Mouse (Mus musculus) neural tube, embryonic 10.5 days (tissue): ENCODE measurements around the gene Igsf8.
A peak's percentile ranks its signal among the peaks of the same experiment; 100 is the strongest.

Experiments
- DNase-seq: peaks from one replicate; pipeline ENCODE4 v3.0.0-alpha.2; 2017; ENCODE audit warnings: low spot score; ENCODE audit errors: extremely low spot score

Gene Igsf8

GRCm38 (mm10) chr1:172346707-172347106 is 85.3 kb downstream of the Igsf8 start:
- DNase-seq = no peak

- DNase-seq = no peak
These were observed 85.9 kb downstream of the Igsf8 start for GRCm38 (mm10) chr1:172347382-172347781.

GRCm38 (mm10) chr1:172349504-172349903 is 88.1 kb downstream of the Igsf8 start:
- DNase-seq = no peak

GRCm38 (mm10) chr1:172349916-172350812 is 88.7 kb downstream of the Igsf8 start:
- DNase-seq = peak; percentile 76

- no peak for DNase-seq
These were observed 90.6 kb downstream of the Igsf8 start for GRCm38 (mm10) chr1:172352001-172352400.

- no peak for DNase-seq
These were observed 91.0 kb downstream of the Igsf8 start for GRCm38 (mm10) chr1:172352453-172352852.

- no peak for DNase-seq
These were observed 93.9 kb downstream of the Igsf8 start for GRCm38 (mm10) chr1:172355336-172355735.

- peak; percentile 54 for DNase-seq
These were observed 96.1 kb downstream of the Igsf8 start for GRCm38 (mm10) chr1:172357550-172357949.

GRCm38 (mm10) chr1:172358341-172358740 is 96.9 kb downstream of the Igsf8 start:
- no peak for DNase-seq

GRCm38 (mm10) chr1:172364684-172365083 is 103.2 kb downstream of the Igsf8 start:
- DNase-seq = peak; percentile 48

- peak; percentile 63 for DNase-seq
These were observed 107.5 kb downstream of the Igsf8 start for GRCm38 (mm10) chr1:172368768-172369418.
